Mouse (Mus musculus) urinary bladder, adult 18-20 months (tissue): ENCODE results near the gene Spice1.

Source experiments
- DNase-seq, 2 experiments: peaks; one replicate each; pipeline ENCODE4 v3.0.0; 2022; ENCODE audit warnings: low spot score in 2 of 2, mixed read lengths in 2 of 2

The Spice1 gene

GRCm38 (mm10) chr16:44347071-44347901 is at the start of gene Spice1:
Gene Spice1 (plus strand): TSS chr16:44347121.
- peak; percentile 91 to 92 for DNase-seq

- DNase-seq = no peak
Measured at GRCm38 (mm10) chr16:44299438-44300093, 47.4 kb upstream of the Spice1 start.

GRCm38 (mm10) chr16:44302126-44302892 is 44.6 kb upstream of the Spice1 start:
- DNase-seq = no peak

- no peak for DNase-seq
Measured at GRCm38 (mm10) chr16:44303822-44304221, 43.1 kb upstream of the Spice1 start.

GRCm38 (mm10) chr16:44305606-44306005 is 41.3 kb upstream of the Spice1 start:
- DNase-seq = no peak

GRCm38 (mm10) chr16:44313422-44313821 is 33.5 kb upstream of the Spice1 start:
- DNase-seq = peak in 1 of 2 experiments; percentile 15

- peak in 1 of 2 experiments; percentile 25 for DNase-seq
Measured at GRCm38 (mm10) chr16:44316350-44316749, 30.6 kb upstream of the Spice1 start.

GRCm38 (mm10) chr16:44320232-44320631 is 26.7 kb upstream of the Spice1 start:
- DNase-seq = no peak

- DNase-seq = peak in 1 of 2 experiments; percentile 33
Measured at GRCm38 (mm10) chr16:44328644-44329043, 18.3 kb upstream of the Spice1 start.

- DNase-seq = no peak
Measured at GRCm38 (mm10) chr16:44330657-44331056, 16.3 kb upstream of the Spice1 start.

- no peak for DNase-seq
Measured at GRCm38 (mm10) chr16:44331154-44331553, 15.8 kb upstream of the Spice1 start.

- DNase-seq = no peak
Measured at GRCm38 (mm10) chr16:44331671-44331994, 15.3 kb upstream of the Spice1 start.

- DNase-seq = peak in 1 of 2 experiments; percentile 45
Measured at GRCm38 (mm10) chr16:44331995-44332860, 14.7 kb upstream of the Spice1 start.

- peak in 1 of 2 experiments; percentile 9 for DNase-seq
Measured at GRCm38 (mm10) chr16:44332861-44333284, 14.0 kb upstream of the Spice1 start, which contains the start of gene Sidt1. Gene Sidt1 (minus strand): TSS chr16:44333196.

- no peak for DNase-seq
Measured at GRCm38 (mm10) chr16:44337541-44337940, 9.4 kb upstream of the Spice1 start.

- no peak for DNase-seq
Measured at GRCm38 (mm10) chr16:44349801-44350397, 3.0 kb downstream of the Spice1 start.

GRCm38 (mm10) chr16:44356291-44356690 is 9.4 kb downstream of the Spice1 start:
- DNase-seq = no peak

GRCm38 (mm10) chr16:44357571-44358268 is 10.8 kb downstream of the Spice1 start:
- no peak for DNase-seq

- no peak for DNase-seq
Measured at GRCm38 (mm10) chr16:44361921-44362890, 15.3 kb downstream of the Spice1 start.
